Mouse (Mus musculus) layer of hippocampus, adult 18-20 months (tissue): ENCODE measurements around the gene Rgs9. TPM values are rescaled to one million over a fixed set of nuclear protein-coding genes. Genes with fewer than 3 reads are reported as not detected.
"Not testable (repeated sequence)": the region's sequence is repeated elsewhere in the genome, so short reads cannot be mapped to it uniquely, and the experiment has no call there.

ENCODE experiments used
- DNase-seq, 2 experiments: peaks; one replicate each; pipeline ENCODE4 v3.0.0; 2022; ENCODE audit warnings: low spot score in 2 of 2
- total RNA-seq, 2 experiments: library from RNA; stranded (reverse); gene quantifications; 2 replicates each; pipeline ENCODE4 v1.2.3; 2021

The Rgs9 gene
- total RNA-seq, 2 experiments from 2014 or later, result 12.3 to 14.1 TPM

DNA sequence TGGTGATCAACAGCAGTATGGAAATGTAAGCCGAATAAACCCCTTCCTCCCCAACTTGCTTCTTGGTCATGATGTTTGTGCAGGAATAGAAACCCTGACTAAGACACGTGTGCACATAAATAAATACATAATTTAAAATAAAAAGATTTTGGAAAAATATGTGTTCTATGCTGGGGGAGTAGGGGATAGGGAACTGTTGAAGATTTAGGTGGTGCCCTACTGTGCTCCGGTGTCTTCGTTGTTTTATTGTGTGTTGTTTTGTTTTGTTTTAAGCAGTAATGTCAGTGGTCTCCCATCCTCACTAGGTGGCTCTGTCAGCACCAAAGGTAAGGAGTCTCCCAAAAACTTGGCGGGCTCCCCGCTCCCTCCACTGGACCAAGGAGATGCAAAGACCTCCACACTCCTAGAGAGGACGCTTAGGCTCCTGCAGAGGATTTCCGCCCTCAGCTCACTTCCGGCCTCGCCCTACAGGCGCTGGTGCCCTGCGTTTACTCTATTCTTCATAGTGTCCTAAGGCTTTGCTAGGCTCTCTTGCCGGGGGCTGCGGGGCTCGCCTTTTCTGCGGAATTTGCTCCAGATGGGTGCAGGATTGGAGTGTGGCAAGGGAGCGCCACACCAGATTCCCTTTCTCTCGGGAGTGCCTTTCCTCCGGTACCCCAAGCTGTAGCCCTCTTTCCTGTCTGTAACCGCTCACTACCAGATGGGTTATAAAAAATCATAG is 14.1 kb upstream of the Rgs9 start:
- DNase-seq, result peak; percentile 68 to 84

DNA sequence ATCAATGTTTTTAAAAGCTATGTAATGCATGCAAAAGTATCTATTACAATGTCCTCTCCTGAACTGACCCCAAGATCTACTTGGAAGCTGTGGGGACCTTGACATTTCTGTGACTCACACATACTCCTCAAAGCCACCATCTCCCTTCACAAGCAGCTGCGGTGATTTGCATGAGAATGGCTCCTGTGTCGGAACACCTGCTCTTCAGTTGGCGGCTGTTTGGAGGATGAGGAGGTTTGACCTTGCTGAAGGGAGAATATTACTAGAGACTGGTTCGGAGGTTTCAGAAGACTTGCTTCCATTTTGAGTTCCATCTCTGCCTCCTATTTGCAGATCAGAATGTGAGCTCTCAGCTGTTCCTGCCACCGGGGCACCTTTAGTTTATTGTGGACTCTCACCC is 7.8 kb upstream of the Rgs9 start:
- DNase-seq, result no peak

DNA sequence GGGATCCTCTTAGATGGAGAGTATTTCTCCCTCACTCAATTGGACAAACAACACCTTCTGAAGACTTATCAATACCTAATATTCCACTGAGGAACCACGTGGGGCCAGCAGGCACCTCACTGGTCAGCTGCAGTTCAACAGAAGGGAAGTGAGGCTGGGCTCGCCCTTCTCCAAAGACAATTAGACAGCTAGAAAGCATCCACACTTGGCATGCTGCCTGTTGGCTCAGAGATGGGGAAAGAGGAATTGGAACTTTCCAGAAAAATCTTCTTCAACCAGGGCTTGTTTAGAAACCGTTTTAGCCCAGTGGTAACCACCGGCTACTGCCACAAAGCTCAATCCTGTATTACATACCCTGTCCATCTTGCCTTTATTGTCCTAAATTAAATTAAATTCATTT is 4.4 kb upstream of the Rgs9 start:
- DNase-seq, result no peak

DNA sequence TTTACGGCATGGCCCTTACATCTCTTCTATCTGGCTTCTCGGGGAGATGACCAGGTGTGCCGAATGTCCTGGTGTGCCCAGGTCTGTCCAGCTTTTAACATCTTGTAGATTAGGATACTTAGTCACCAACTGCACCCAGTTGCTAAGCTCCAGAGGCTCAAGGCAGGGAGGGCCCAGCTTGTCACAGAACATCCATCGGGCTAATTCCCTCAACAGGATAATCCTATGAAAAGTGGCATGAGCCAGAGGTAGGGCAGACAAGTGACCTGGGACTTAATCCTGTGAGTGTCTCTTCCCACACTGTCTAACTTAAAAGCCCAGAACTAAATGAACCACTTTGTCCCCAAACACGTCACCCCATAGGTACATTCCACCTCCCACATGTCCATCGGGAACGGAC is 898 bp downstream of the Rgs9 start:
- DNase-seq, result no peak

DNA sequence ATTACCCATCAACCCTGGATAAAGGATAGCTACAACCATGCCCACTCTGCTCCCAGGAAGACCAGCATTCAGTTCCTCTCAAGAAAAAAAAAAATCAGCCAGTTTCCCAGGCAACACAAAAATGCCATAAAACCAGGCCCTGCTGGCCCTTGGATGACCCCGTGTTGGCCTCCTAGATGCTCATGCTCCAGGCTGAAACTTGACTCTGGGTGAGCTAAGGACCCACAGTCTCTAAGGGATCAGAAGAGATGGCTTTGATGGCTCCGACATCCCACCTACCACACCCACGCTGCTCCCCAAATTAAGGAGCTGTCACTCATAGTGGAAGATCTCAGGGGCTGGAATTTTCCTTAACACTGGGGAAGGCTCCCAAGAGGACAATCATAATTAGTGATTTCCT is 5.9 kb downstream of the Rgs9 start:
- DNase-seq, result no peak

DNA sequence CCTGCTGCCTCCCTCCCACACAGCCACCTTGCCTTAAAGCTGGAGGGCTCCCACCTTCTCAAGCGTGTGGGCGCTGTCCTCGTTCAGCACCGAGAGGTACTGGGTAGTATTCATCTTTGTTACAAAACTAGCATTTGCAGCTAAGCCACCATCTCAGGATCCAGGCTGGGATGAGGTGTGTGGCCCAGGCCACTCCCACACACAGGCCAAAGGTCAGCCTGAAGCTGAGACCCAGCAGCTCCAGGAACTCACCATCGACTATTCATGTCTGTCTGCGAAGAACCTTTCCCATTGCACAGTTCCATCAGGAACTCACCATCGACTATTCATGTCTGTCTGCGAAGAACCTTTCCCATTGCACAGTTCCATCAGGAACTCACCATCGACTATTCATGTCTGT is 8.6 kb downstream of the Rgs9 start:
- not testable (repeated sequence) for DNase-seq

DNA sequence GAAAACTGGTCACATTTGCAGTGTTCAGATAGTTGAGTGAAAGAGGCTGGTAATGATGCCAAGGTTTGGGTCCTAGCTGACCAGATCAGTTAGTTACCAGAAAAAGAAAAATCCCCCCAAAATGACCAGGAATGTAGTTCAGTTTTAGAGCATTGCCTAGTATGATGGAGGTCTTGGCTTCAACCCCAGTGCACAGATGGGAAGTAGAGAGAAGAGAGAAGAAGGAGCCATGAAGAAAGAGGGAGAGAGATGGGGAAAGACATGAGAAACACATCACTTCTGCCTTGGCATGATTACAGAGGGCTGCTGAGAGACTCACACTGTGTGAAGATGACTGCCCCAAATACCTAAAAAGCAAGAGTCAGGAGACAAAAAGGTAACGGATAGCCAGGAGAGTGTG is 13.1 kb downstream of the Rgs9 start:
- no peak for DNase-seq

DNA sequence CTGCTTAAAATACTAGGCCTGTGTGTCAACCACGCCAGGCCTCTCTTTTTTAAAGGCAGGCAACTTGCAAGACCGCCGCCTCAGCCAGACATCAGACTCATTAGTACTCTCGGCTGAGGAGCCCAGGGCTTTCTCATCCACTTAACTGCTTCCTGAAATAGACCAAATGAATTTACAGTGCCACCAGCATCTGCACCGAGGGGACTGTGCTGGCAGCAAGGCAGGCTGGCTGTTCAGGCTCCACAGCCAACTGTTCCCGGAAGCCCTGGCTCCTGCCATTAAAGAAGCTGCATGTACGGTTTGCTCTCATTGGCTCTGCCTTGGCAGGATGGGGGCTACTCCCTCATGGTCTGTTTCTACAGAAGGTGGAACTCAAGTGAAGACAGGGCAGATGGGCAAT is 19.7 kb downstream of the Rgs9 start:
- peak; percentile 47 to 66 for DNase-seq

DNA sequence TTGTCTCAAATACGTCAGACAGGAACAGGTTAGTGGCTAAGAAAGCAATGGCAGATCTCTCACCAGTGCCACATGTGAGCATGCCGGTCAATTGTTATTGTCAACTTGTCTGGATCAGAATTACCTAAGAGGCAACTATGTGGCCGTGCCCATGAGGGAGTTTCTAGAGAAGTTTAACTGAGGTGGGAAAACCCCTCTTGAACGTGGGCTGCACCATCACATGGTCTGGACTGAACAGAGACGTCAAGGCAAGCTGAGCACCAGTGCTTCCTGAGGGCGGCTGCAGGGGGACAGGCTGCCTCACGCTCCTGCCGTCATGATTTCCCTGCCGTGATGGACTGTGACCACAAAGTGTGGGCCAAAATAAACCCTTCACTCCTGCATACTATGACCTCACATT is 26.5 kb downstream of the Rgs9 start:
- DNase-seq, result no peak

DNA sequence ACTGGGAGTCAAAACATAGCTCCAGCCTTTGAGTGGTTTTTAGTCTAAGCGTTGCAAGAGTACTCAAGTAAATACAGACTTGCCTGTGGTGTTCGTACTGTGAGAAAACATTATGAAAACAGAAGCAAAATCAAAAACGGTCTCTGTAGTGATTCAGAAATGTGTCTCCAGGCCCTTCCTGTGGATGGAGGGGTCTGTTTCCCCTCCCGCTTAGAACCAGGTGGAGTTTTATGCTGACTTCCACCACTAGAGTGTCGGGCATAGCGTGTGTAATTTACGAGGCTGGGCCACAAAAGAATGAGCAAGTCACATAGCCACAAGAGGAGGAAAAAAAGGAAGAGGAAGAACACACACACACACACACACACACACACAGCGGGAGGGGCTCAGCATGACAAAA is 27.6 kb downstream of the Rgs9 start:
- no peak for DNase-seq

DNA sequence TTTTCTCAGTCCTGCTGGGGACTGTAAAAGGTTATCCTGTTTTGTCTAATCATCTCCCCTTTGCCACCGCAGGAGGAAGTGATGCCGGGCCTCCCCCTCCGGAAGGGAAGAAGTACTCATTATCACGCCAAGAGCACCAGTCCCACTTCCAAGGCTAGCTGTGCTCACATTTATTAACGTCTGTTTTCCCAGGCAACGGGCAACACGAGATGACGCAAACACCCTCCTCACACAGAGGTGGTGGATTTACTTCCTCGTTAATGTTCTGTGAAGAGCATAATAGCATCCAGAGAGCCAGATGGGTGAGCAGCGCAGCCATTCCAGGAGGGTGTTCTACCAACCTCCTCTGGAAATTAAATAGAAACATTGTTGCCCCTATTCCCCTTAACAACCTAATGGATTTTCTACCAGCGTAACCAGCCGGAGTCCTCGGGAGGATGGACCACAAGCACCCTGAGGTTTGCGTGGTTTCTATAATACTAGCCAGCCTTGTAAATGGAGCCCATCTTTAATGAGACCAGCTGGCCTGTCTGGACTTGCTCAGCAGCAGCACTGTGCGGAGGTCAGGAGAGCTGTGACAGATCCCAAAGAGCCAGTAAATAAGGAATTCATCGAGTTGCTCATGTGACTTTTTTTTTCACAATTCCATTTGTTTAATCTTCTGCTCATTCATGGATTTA is 28.1 kb downstream of the Rgs9 start:
- DNase-seq, result no peak

DNA sequence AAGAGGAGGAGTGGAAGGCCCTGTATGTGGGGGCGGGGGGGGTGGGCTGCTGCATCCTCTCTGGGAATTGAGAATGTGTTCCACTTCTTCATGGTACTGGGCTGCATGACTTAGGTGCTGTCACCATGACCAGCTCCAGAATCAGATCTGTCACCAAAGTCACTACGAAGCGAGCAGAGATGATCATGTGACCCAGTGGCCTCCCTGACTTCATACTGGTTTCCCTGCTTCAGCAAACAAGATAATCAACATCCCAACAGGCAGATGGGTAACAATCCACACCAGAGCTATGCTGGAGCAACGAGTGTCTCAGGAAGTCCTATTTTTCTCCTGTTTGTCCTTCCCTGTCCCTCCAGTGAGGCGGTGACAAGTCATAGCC is 28.7 kb downstream of the Rgs9 start:
- DNase-seq, result no peak

DNA sequence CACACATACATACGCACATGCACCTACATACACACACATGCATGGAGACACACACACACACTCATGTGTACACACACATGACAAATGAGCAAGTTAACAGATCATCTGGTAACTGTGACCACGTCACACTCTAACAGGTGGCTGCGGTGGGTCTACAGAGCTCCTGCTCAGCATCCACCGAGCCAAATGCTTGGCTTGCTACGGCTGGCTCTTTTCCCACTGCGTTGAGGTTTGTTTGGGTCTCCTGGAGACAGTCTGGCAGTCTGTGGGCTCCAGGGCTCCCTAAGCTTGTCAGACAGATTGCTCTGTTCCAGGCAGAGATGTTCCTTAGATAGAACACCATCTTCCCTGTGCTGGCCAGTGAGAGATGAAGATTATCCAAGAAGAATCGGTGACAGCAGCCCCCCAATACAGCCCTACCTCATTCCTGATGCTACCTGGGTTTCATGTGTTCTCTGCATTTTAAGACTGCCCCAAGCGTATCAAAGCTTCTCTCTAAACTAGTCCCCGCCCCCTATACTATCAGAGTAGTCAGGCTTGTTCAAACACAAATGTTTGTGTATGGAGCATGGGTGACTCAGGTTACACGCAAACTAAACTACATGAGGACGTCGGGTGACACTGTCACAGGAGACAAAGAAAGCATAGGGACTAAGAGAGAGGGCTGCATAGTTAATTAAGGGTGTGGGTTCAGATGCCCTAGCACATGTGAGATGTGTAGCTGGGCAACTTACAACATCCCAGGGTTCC is 31.6 kb downstream of the Rgs9 start:
- DNase-seq, result peak; percentile 50 to 51

DNA sequence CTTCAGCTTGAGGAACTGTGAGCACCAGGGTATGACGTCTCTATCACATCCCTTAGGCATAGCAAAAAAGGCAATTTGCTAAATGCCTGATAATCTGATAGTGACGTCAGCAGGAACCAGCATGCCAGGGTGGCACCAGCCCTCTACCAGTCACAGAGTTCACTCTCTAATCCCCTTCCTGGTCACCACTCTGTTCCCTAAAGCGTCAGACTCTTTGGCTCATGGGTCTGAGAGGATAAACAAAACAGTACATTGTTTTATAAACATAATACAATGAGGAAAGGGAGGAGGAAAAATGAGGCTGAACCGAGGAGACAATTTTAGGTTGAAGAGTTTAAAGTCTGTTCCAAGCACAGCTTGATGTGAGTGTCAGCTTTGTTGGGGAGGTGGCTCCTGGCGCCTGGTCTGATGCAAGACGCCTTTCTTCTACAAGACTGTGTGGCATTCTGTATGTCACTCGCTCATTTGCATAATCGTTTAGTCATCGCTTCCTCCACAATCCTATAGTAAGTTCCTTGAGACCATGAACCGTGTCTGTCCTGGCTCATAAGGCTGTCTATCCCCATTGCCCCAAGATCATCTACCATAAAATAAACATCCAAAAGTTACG is 33.7 kb downstream of the Rgs9 start:
- DNase-seq, result peak in 1 of 2 experiments; percentile 30

DNA sequence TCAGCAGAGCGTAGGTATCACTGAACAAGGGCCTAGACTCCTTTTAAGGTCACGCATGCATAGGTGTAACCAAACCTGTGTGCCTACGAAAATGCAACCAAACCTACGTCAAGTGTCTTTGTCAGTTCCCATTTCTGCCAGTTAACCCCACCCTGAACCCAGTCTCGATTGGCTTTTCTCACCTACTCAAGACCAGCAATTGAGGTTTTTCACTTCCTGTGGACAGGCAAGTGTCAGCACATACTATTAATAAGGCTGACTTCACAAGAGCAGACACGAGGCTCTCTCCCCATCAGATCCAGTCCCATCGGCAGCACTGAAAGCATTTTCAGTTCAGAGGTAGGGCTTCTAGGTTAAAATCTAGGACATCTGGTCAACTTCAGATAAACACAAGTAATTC is 37.4 kb downstream of the Rgs9 start:
- DNase-seq, result no peak

DNA sequence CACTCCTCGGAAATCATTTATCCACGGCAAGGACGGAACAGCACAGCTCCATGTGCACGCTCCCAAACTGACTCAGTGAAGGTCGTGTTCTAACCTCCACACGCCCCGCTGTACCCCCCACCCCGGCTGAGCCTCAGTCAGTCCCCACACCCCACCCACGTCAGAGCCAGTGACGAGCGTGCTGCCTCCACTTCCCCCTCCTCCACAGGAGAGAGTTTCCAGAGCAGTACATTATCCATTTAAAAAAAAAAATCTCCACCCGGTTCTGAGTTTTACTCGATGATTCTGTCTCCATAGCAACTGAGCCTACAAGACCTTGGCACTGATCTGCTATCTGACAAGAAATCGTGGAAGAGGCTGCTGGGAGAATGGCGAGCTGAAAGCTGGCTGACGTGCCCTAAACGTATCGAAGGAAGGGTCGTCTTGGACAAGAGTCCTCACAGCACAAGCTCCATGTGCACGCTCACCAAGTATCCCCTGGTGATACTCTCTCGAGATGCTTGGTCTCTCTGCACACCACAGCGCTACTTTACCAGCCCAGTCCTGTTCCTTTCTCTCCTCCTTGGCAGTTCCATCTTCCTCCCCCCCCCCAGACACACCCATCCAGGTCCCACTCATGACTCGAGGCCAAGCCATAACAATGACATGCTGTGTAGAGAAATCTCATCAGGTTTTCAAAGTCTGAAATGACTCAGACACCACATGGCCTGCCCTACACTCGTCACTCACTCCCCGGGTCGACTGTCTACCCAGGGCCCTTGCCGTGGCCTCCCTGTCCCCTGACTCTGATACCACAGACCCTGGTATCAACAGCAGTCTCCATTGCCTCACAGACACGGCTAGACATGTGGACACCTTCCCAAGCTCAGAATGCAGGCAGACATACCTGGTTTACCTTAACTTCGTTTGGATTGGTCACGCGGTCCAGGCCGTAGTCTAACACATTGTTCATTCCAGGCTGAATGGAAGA is 38.7 kb downstream of the Rgs9 start:
- DNase-seq, result peak; percentile 39 to 53

DNA sequence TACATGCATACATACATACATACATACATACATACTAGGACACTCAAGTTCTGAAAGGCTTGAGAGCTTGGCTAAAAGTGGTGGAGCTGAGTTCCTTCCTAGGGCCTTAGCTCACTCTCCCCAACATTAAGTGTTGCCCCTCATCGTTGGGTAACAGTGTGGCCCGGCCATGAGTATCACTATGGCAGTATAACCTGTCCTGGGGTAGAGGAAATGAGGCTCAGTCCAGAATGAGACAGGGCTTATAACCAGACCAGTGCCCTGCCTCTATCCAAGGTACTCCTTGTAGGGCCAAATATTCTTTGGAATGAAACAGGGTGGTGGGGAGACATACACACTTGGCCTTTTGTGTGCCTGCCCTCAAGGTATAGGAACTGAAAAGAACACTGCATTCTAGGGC is 40.1 kb downstream of the Rgs9 start:
- DNase-seq, result no peak

DNA sequence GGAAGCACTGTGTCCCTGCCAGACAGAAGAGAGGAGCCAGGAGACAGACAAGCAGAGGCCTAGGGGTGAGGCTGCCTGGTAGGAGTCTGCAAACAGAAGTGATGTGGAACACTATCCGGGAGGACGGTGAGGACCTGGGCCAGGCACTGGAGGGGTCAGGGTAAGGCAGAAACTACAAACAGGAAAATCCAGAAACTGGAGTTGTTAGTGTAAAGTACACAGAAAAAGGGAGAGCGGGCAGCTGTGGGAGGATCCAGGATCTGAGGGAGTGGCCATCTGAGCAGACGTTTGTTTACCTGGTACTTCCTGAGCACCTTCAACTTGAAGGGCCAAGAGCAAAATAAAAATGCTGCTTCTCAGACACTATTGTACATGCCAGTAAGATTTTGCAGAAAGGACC is 42.9 kb downstream of the Rgs9 start:
- no peak for DNase-seq

DNA sequence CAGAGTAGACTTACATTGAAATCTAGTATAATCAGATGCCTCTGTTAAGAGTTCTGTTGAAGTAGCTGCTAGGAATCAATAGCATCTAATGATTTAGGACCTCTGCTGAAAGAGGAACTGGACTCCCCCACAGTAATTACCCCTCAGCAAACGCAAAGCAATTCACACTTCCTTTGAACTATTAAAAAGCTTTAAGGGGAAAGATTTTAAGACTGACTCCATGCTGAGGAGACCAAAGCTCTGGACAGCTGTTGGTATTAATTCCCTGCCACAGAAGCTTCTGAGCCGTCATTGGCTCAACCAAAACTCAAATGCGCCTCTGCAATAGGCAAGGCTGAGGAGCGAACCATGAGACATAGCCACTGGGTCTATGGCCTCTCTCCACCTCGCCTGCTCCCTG is 45.4 kb downstream of the Rgs9 start:
- no peak for DNase-seq

DNA sequence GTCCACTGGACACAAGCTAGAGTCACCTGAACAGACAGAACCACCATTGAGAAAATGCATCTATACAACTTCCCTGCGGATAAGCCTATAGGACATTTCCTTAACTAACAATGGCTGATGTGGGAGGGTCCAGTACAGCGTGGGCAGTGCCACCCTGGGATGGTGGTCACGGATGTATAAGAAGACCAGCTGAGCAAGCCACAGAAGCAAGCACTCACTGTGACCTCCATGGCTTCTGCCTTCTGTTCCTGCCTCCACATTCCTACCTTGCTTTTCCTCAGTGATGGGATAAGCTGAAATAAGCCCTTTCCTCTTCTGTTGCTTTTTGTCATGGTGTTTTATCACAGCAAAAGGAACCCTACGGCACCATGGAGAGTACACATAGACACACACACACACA is 47.4 kb downstream of the Rgs9 start:
- DNase-seq, result no peak

DNA sequence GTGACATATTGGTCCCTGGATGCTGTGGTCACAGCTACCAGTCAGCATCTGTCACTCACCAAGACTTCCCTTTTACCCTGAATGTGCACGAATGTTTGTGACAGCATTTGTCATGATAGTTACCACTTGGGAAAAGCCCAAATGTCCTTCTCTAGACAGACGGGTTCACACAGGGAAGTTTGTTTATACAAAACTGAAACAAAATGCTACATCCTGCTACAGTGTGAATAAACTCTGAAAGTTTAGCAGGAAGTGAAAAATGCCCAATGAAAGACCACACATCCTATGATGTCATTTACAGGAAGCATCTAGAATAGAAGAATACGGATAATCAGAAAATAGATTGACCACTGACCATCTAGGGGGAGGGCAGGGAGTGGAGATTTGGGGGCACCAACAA is 51.0 kb downstream of the Rgs9 start:
- no peak for DNase-seq
